Mouse (Mus musculus) heart, embryonic 11.5 days (tissue): Measurements from ENCODE around the gene Nfkbie. TPM values are rescaled to one million over a fixed set of nuclear protein-coding genes. Genes with fewer than 3 reads are reported as not detected.

Source experiments
- ATAC-seq: fragments of 200-750 bp; cut with Nextera tagmentation; replicated peaks from 2 replicates; pipeline ENCODE4 v1.8.0; 2017; ENCODE audit warnings: moderate library complexity; ENCODE audit not compliant: insufficient number of reproducible peaks, low FRiP score, low TSS enrichment
- H3K27ac ChIP-seq: fragments of 300-500 bp; sonication (generic); 2 replicates; pipeline ENCODE4 v1.5.1; 2014; ENCODE audit warnings: mild to moderate bottlenecking, low read depth, low read length
- H3K27me3 ChIP-seq: fragments of 300-500 bp; sonication (generic); 2 replicates; pipeline ENCODE4 v1.6.1; 2014; ENCODE audit warnings: mild to moderate bottlenecking, low read length, mixed read lengths; ENCODE audit not compliant: control insufficient read depth, insufficient read depth
- H3K36me3 ChIP-seq: fragments of 300-500 bp; sonication (generic); 2 replicates; pipeline ENCODE4 v1.6.1; 2014; ENCODE audit warnings: mild to moderate bottlenecking, low read length, moderate library complexity, mixed read lengths; ENCODE audit not compliant: control insufficient read depth, insufficient read depth
- H3K4me1 ChIP-seq: fragments of 300-500 bp; sonication (generic); 2 replicates; pipeline ENCODE4 v1.6.1; 2014; ENCODE audit warnings: low read length; ENCODE audit not compliant: control insufficient read depth, insufficient read depth
- H3K4me2 ChIP-seq: fragments of 300-500 bp; sonication (generic); 2 replicates; pipeline ENCODE4 v1.6.1; 2014; ENCODE audit warnings: mild to moderate bottlenecking, moderate library complexity
- H3K4me3 ChIP-seq: fragments of 300-500 bp; sonication (generic); 2 replicates; pipeline ENCODE4 v1.5.1; 2014; ENCODE audit warnings: low read depth, low read length
- H3K9ac ChIP-seq: fragments of 300-500 bp; sonication (generic); 2 replicates; pipeline ENCODE4 v1.6.1; 2014; ENCODE audit warnings: mild to moderate bottlenecking, low read depth, low read length, moderate library complexity
- H3K9me3 ChIP-seq: fragments of 300-500 bp; sonication (generic); replicated peaks from 2 replicates; pipeline ENCODE4 v1.6.1; 2016; ENCODE audit warnings: low read length; ENCODE audit not compliant: control insufficient read depth
- WGBS: fragments of 180-500 bp; shearing (Covaris S2); extraction: QIAGEN DNeasy Blood & Tissue Kit; methylation state at CpG from one replicate; pipeline ENCODE4 v1.1.7; 2014; ENCODE audit not compliant: insufficient replicate concordance; 5-methylcytosine and 5-hydroxymethylcytosine counted together
- polyA plus RNA-seq: library from polyadenylated mRNA; unstranded; fragments of >200 nt; fragmentation: Nextera tagmentation; extraction: Ambion mirVana; gene quantifications from 2 replicates; pipeline ENCODE4 v1.2.1, GENCODE M21; 2014

The Nfkbie gene
- polyA plus RNA-seq, 1 experiment from 2014 or later = 2.4 TPM

GRCm38 (mm10) chr17:45544873-45545277 lies 10.6 kb upstream of the Nfkbie start:
- Histone ChIP-seq H3K9ac (no peak overlapping the region), H3K4me3 (peak overlapping the region; percentile 39), H3K4me1 (peaks cover 23% of the 10 kb centered on the region), H3K27me3 (peaks cover 96% of the 10 kb centered on the region), H3K27ac (no peak overlapping the region), H3K4me2 (peak overlapping the region; percentile 58), H3K36me3 (no peaks in the 10 kb centered on the region), H3K9me3 (no peaks in the 10 kb centered on the region)
- WGBS = 1% methylated on average over 46 of the region's 46 CpGs
- ATAC-seq = no peak

GRCm38 (mm10) chr17:45545278-45545961 lies 10.1 kb upstream of the Nfkbie start:
- Histone ChIP-seq H3K9ac (no peak overlapping the region), H3K4me2 (peak overlapping the region; percentile 58), H3K36me3 (no peaks in the 10 kb centered on the region), H3K4me1 (peaks cover 26% of the 10 kb centered on the region), H3K27me3 (peaks cover 91% of the 10 kb centered on the region), H3K4me3 (peak overlapping the region; percentile 39), H3K9me3 (no peaks in the 10 kb centered on the region), H3K27ac (no peak overlapping the region)
- WGBS = 4% methylated on average over 74 of the region's 74 CpGs
- ATAC-seq = no peak

GRCm38 (mm10) chr17:45546941-45547340 lies 8.6 kb upstream of the Nfkbie start:
- no peak overlapping the region for H3K9ac ChIP-seq
- ATAC-seq = no peak
- 57% methylated on average over 16 of the region's 16 CpGs for WGBS
- no peaks in the 10 kb centered on the region for H3K36me3 ChIP-seq
- no peak overlapping the region for H3K4me2 ChIP-seq
- peaks cover 27% of the 10 kb centered on the region for H3K4me1 ChIP-seq
- H3K27me3 ChIP-seq = peaks cover 77% of the 10 kb centered on the region
- H3K27ac ChIP-seq = no peak overlapping the region
- H3K9me3 ChIP-seq = no peaks in the 10 kb centered on the region
- no peak overlapping the region for H3K4me3 ChIP-seq

- H3K4me3 ChIP-seq = no peak overlapping the region
- no peaks in the 10 kb centered on the region for H3K36me3 ChIP-seq
- H3K27ac ChIP-seq = no peak overlapping the region
- peaks cover 28% of the 10 kb centered on the region for H3K4me1 ChIP-seq
- H3K9ac ChIP-seq = no peak overlapping the region
- peaks cover 71% of the 10 kb centered on the region for H3K27me3 ChIP-seq
- WGBS = 72% methylated on average over 5 of the region's 5 CpGs
- no peak for ATAC-seq
- no peak overlapping the region for H3K4me2 ChIP-seq
- H3K9me3 ChIP-seq = no peaks in the 10 kb centered on the region
Observed at GRCm38 (mm10) chr17:45547461-45548190, 7.9 kb upstream of the Nfkbie start.

- no peak overlapping the region for H3K27ac ChIP-seq
- peak overlapping the region; percentile 65 for H3K4me3 ChIP-seq
- peaks cover 65% of the 10 kb centered on the region for H3K27me3 ChIP-seq
- peaks cover 27% of the 10 kb centered on the region for H3K4me1 ChIP-seq
- peak; percentile 22; the same call in 1 of the 2 replicates for ATAC-seq
- WGBS = 9% methylated on average over 22 of the region's 68 CpGs
- H3K9ac ChIP-seq = peak overlapping the region; percentile 74
- H3K9me3 ChIP-seq = no peaks in the 10 kb centered on the region
- H3K4me2 ChIP-seq = peak overlapping the region; percentile 91
- H3K36me3 ChIP-seq = no peaks in the 10 kb centered on the region
Observed at GRCm38 (mm10) chr17:45548541-45549512, 6.7 kb upstream of the Nfkbie start.

- peak within 1 kb of the TSS; percentile 91 for H3K4me2 ChIP-seq
- 1% methylated on average over 13 of the region's 29 CpGs for WGBS
Observed at GRCm38 (mm10) chr17:45549617-45550181, 5.8 kb upstream of the Nfkbie start, which contains the start of gene Tmem151b. Gene Tmem151b (minus strand): TSS chr17:45549677.

GRCm38 (mm10) chr17:45550253-45550652 lies 5.2 kb upstream of the Nfkbie start:
- Histone ChIP-seq H3K4me3 (peak overlapping the region; percentile 65), H3K4me1 (peaks cover 15% of the 10 kb centered on the region), H3K9ac (no peak overlapping the region), H3K36me3 (no peaks in the 10 kb centered on the region), H3K9me3 (no peaks in the 10 kb centered on the region), H3K27me3 (peaks cover 50% of the 10 kb centered on the region), H3K4me2 (peak overlapping the region; percentile 91), H3K27ac (no peak overlapping the region)
- no peak for ATAC-seq
- WGBS = 42% methylated on average over 5 of the region's 5 CpGs

More at GRCm38 (mm10) chr17:45549617-45550181, 5.8 kb upstream of the Nfkbie start, which contains the start of gene Tmem151b:
- no peak for ATAC-seq
- peak within 1 kb of the TSS; percentile 65 for H3K4me3 ChIP-seq
- no peaks in the 10 kb centered on the region for H3K9me3 ChIP-seq
- H3K27me3 ChIP-seq = peaks cover 56% of the 10 kb centered on the region
- peak within 1 kb of the TSS; percentile 74 for H3K9ac ChIP-seq
- peaks cover 20% of the 10 kb centered on the region for H3K4me1 ChIP-seq
- H3K36me3 ChIP-seq = no peaks in the 10 kb centered on the region
- no peak within 1 kb of the TSS for H3K27ac ChIP-seq
